Mouse (Mus musculus): ENCODE measurements around the gene Rprd1b.

- TF ChIP-seq POLR2A (IDR thresholded peaks at IDR 0.05; ENCODE audit: borderline replicate concordance, low read depth, low read length) (no peak), CTCF (IDR thresholded peaks at IDR 0.05; ENCODE audit: low read depth, low read length) (peak; percentile 33; the same call in 1 of the 2 replicates)
These were observed 122.8 kb downstream of the Rprd1b start for GRCm38 (mm10) chr2:158151077-158151476.
